Mouse (Mus musculus) Patski (cell line): ENCODE measurements at regions not wholly inside any gene's neighbourhood (a gene's known extent, or its start where the extent isn't known, plus 50 kb on each side); places are given as distances from the start of the nearest gene placed in this dataset.

Source experiments
- ATAC-seq: fragments of 100-300 bp; one replicate; pipeline ENCODE4 v1.8.0; 2021
- CTCF ChIA-PET: fragments of 350-600 bp; sonication (Branson Sonifier 250); formaldehyde crosslinking; loops from one replicate; lab custom pipeline; 2022; ENCODE audit warnings: inconsistent platforms; lab: Charles Lee
- POLR2A ChIA-PET: fragments of 350-600 bp; sonication (Branson Sonifier 250); formaldehyde crosslinking; loops from one replicate; lab custom pipeline; 2022; ENCODE audit warnings: antibody characterized with exemption, inconsistent platforms; lab: Charles Lee
- DNase-seq: peaks from one replicate; pipeline ENCODE4 v3.0.0-alpha.2; 2011; ENCODE audit warnings: low read depth, low spot score
- H3K27me3 ChIP-seq: fragments of 371-371 bp; one replicate; pipeline ENCODE4 v1.5.1; 2021
- CTCF ChIP-seq: fragments of 100-300 bp; IDR thresholded peaks from one replicate; pipeline ENCODE4 v1.5.1; 2021
- in situ Hi-C: fragments of 300-500 bp; cut with MboI; formaldehyde crosslinking; loops from 3 replicates; pipeline ENCODE4 v1.11.1; 2018; ENCODE audit warnings: low pct_unique_long_range_greater_than_20kb, mixed read lengths

- peaks cover 23% of the 10 kb centered on the region for H3K27me3 ChIP-seq
- no peak for TF ChIP-seq CTCF
- in situ Hi-C loops, result no loop called here
- no peak for DNase-seq
- CTCF ChIA-PET, result no interaction called here
- POLR2A ChIA-PET, result interaction anchor here (0.6 kb wide), 1 partner anchor 539 kb away, joined by 3 read pairs; no protein-coding TSS in a partner anchor
- ATAC-seq, result no peak
Observed at GRCm38 (mm10) chrX:41045156-41045555, 355.5 kb upstream of the Gria3 start.

- ChIA-PET POLR2A (no interaction called here), CTCF (no interaction called here)
- no peak for ATAC-seq
- H3K27me3 ChIP-seq, result peaks cover 33% of the 10 kb centered on the region
- in situ Hi-C loops, result no loop called here
- no peak for DNase-seq
- no peak for TF ChIP-seq CTCF
Observed at GRCm38 (mm10) chrX:41052861-41053260, 347.8 kb upstream of the Gria3 start.

GRCm38 (mm10) chrX:41054619-41055018 lies 346.0 kb upstream of the Gria3 start:
- TF ChIP-seq CTCF, result no peak
- POLR2A ChIA-PET, result no interaction called here
- CTCF ChIA-PET, result no interaction called here
- peaks cover 25% of the 10 kb centered on the region for H3K27me3 ChIP-seq
- DNase-seq, result no peak
- in situ Hi-C loops, result no loop called here
- no peak for ATAC-seq
